8 mouse cellular contexts compared by ENCODE assay signal in the genomic region with DNA sequence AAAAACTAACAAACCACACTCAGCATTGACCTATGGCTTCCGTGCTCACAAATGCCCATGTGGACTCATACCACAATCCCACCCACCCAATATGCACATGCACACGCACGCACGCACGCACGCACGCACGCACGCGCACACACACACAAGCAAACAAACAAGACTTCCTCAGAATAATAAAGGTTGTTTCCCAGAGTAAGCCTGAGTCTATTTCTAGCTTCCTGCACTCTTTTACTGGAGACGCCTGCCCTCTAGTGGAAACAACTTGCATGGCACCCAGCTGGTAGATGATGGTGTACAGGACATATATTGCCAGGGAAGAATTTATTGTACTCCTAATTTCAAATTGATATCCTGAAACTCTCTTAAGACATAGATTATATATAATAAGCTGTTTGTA. TPM values are rescaled to one million over a fixed set of nuclear protein-coding genes. Genes with fewer than 3 reads are reported as not detected.
DNase-seq lines count a peak whose midpoint lies in the region; ATAC-seq and TF ChIP-seq lines count a peak whose summit lies in the region.

No protein-coding gene starts in this region.

- H3K4me2 ChIP-seq in CH12.LX (ENCODE audit: insufficient read depth, low read depth, poor library complexity, severe bottlenecking), result peak overlapping the region; percentile 34
- H3K4me2 ChIP-seq in heart, embryonic 16.5 days (ENCODE audit: low read depth, low read length), result peak overlapping the region; percentile 13; the same call in 1 of the 2 replicates
- H3K4me2 ChIP-seq in liver, embryonic 13.5 days, result no peak overlapping the region
- no peak overlapping the region for H3K4me2 ChIP-seq in neural tube, embryonic 11.5 days (ENCODE audit: low read depth)

- peak; percentile 94 for TF ChIP-seq RAD21 in CH12.LX (IDR thresholded peaks at IDR 0.05; ENCODE audit: low read depth, low read length)

- 24% methylated on average over 11 of the region's 11 CpGs for WGBS in heart, embryonic 16.5 days
- WGBS in liver, embryonic 13.5 days (ENCODE audit: insufficient replicate concordance), result 16% methylated on average over 11 of the region's 11 CpGs
- 24% methylated on average over 11 of the region's 11 CpGs for WGBS in neural tube, embryonic 11.5 days

- TF ChIP-seq POLR2A in CH12.LX (IDR thresholded peaks at IDR 0.05; ENCODE audit: low read depth, low read length), result no peak
- TF ChIP-seq POLR2A in brain, embryonic 14.5 days (IDR thresholded peaks at IDR 0.05; ENCODE audit: borderline replicate concordance, extremely low read depth, insufficient read depth, insufficient read length, poor library complexity, severe bottlenecking), result no peak

- peak overlapping the region in 1 of 3 experiments; percentile 19 for H3K4me3 ChIP-seq in CH12.LX (replicated peaks in 1 of 3; ENCODE audit: low read depth in 2 of 3, low read length in 2 of 3, poor library complexity in 1 of 3)
- no peak overlapping the region for H3K4me3 ChIP-seq in heart, embryonic 16.5 days (ENCODE audit: low read length)
- no peak overlapping the region for H3K4me3 ChIP-seq in liver, embryonic 13.5 days (replicated peaks)
- H3K4me3 ChIP-seq in neural tube, embryonic 11.5 days (ENCODE audit: low read depth, low read length), result no peak overlapping the region

- peak; percentile 81 for DNase-seq in CH12.LX (ENCODE audit: extremely low read depth)
- peak; percentile 87 for DNase-seq in brain, embryonic 14.5 days (ENCODE audit: low read depth)
- peak; percentile 24 for DNase-seq in fibroblast of lung, adult 2 months (ENCODE audit: low read depth)
- peak; percentile 51 to 79 for DNase-seq in kidney, postnatal 25 days
- peak; percentile 13 for DNase-seq in liver, embryonic 13.5 days
- DNase-seq in neural tube, embryonic 11.5 days (ENCODE audit: low spot score), result peak; percentile 78
- DNase-seq in telencephalon, adult 2 months (ENCODE audit: low read depth, low spot score), result peak; percentile 29

- no peaks in the 10 kb centered on the region for H3K9me3 ChIP-seq in CH12.LX (replicated peaks; ENCODE audit: low read length)
- H3K9me3 ChIP-seq in heart, embryonic 16.5 days (replicated peaks; ENCODE audit: control insufficient read depth, low read length), result no peaks in the 10 kb centered on the region
- H3K9me3 ChIP-seq in liver, embryonic 13.5 days (replicated peaks), result no peaks in the 10 kb centered on the region
- no peaks in the 10 kb centered on the region for H3K9me3 ChIP-seq in neural tube, embryonic 11.5 days (ENCODE audit: control insufficient read depth, low read length)

- no peaks in the 10 kb centered on the region for H3K36me3 ChIP-seq in CH12.LX (replicated peaks in 1 of 2; ENCODE audit: control insufficient read depth in 1 of 2, insufficient read depth in 1 of 2, low read length in 1 of 2)
- no peaks in the 10 kb centered on the region for H3K36me3 ChIP-seq in heart, embryonic 16.5 days (ENCODE audit: control insufficient read depth, insufficient read depth)
- no peaks in the 10 kb centered on the region for H3K36me3 ChIP-seq in liver, embryonic 13.5 days
- H3K36me3 ChIP-seq in neural tube, embryonic 11.5 days (ENCODE audit: control insufficient read depth, insufficient read depth, low read length), result no peaks in the 10 kb centered on the region

- no peak for TF ChIP-seq EP300 in CH12.LX (IDR thresholded peaks at IDR 0.05; ENCODE audit: low read length)

- in situ Hi-C loops in CH12.LX (cut with MboI; ENCODE audit: low pct_ligation_motif_present, low pct_unique_long_range_greater_than_20kb, low sequenced_read_pairs), result loop anchor here (5.0 to 10.0 kb wide), 2 partner anchors 113 to 469 kb away; partner anchors contain the start of gene Serpinb8

- no peak for ATAC-seq in heart, embryonic 16.5 days (replicated peaks; ENCODE audit: extremely low read depth, insufficient read depth, low FRiP score)
- peak; percentile 29; the same call in 1 of the 2 replicates for ATAC-seq in liver, embryonic 13.5 days (ENCODE audit: low read depth)
- ATAC-seq in neural tube, embryonic 11.5 days (ENCODE audit: insufficient read depth, low FRiP score, low TSS enrichment), result peak; percentile 74

- TF ChIP-seq CTCF in CH12.LX (conservative IDR thresholded peaks at IDR 0.05 in 1 of 2, IDR thresholded peaks at IDR 0.05 in 1 of 2; ENCODE audit: low read depth in 2 of 2, low read length in 2 of 2), result peak; percentile 67 to 94
- TF ChIP-seq CTCF in brain, embryonic 14.5 days (IDR thresholded peaks at IDR 0.05; ENCODE audit: borderline replicate concordance, extremely low read depth, insufficient read depth, insufficient read length), result peak; percentile 88

- no peak overlapping the region for H3K27ac ChIP-seq in CH12.LX (ENCODE audit: insufficient read depth, low read depth)
- H3K27ac ChIP-seq in heart, embryonic 16.5 days (ENCODE audit: low read length), result no peak overlapping the region
- no peak overlapping the region for H3K27ac ChIP-seq in liver, embryonic 13.5 days
- no peak overlapping the region for H3K27ac ChIP-seq in neural tube, embryonic 11.5 days (ENCODE audit: low read depth, low read length)

- H3K4me1 ChIP-seq in CH12.LX (ENCODE audit: control insufficient read depth in 1 of 2, insufficient read depth in 2 of 2), result no peaks in the 10 kb centered on the region
- no peaks in the 10 kb centered on the region for H3K4me1 ChIP-seq in heart, embryonic 16.5 days (ENCODE audit: control insufficient read depth, insufficient read depth, low read length)
- no peaks in the 10 kb centered on the region for H3K4me1 ChIP-seq in liver, embryonic 13.5 days (replicated peaks)
- no peaks in the 10 kb centered on the region for H3K4me1 ChIP-seq in neural tube, embryonic 11.5 days (ENCODE audit: control insufficient read depth, insufficient read depth, low read length)

- dilution Hi-C loops in CH12.LX (cut with MboI; ENCODE audit: extremely low pct_ligation_motif_present, extremely low pct_unique_long_range_greater_than_20kb, low sequenced_read_pairs), result no loop called here

- no peak overlapping the region for H3K9ac ChIP-seq in CH12.LX (ENCODE audit: insufficient read depth, low read depth)
- H3K9ac ChIP-seq in heart, embryonic 16.5 days (ENCODE audit: low read length), result no peak overlapping the region
- no peak overlapping the region for H3K9ac ChIP-seq in liver, embryonic 13.5 days
- no peak overlapping the region for H3K9ac ChIP-seq in neural tube, embryonic 11.5 days (ENCODE audit: low read length)

- H3K27me3 ChIP-seq in CH12.LX (replicated peaks), result no peaks in the 10 kb centered on the region
- H3K27me3 ChIP-seq in heart, embryonic 16.5 days (ENCODE audit: control insufficient read depth, insufficient read depth, low read length), result no peaks in the 10 kb centered on the region
- no peaks in the 10 kb centered on the region for H3K27me3 ChIP-seq in liver, embryonic 13.5 days
- no peaks in the 10 kb centered on the region for H3K27me3 ChIP-seq in neural tube, embryonic 11.5 days (ENCODE audit: control insufficient read depth, insufficient read depth, low read length)

- no peaks in the 10 kb centered on the region for H3K79me2 ChIP-seq in CH12.LX (replicated peaks; ENCODE audit: control insufficient read depth, extremely low read depth, insufficient read depth, poor library complexity, severe bottlenecking)

TF ChIP-seq in CH12.LX, 34 proteins besides CTCF, POLR2A, EP300 and RAD21:
- peak; percentile 86 for TF ChIP-seq ZC3H11A (IDR thresholded peaks at IDR 0.05; ENCODE audit: low read depth, low read length)
- no peak for TF ChIP-seq SIN3A (IDR thresholded peaks at IDR 0.05; ENCODE audit: low read length)
- 0 out of 2 replicates have a peak, but pooled peaks have one; percentile 39 for TF ChIP-seq IRF4 (IDR thresholded peaks at IDR 0.05; ENCODE audit: low read depth, low read length)
- peak; percentile 81 for TF ChIP-seq BHLHE40 (IDR thresholded peaks at IDR 0.05; ENCODE audit: low read depth, low read length)
- no peak for TF ChIP-seq MAFK (IDR thresholded peaks at IDR 0.05; ENCODE audit: insufficient replicate concordance, low read length)
- TF ChIP-seq TBP (conservative IDR thresholded peaks at IDR 0.05; ENCODE audit: low read depth, low read length), result no peak
- TF ChIP-seq NRF1 (IDR thresholded peaks at IDR 0.05; ENCODE audit: low read depth, low read length), result peak; percentile 68
- 0 out of 2 replicates have a peak, but pooled peaks have one; percentile 24 for TF ChIP-seq ELF1 (IDR thresholded peaks at IDR 0.05; ENCODE audit: low read depth, low read length)
- no peak for TF ChIP-seq POLR2AphosphoS2 (IDR thresholded peaks at IDR 0.05; ENCODE audit: low read depth, low read length)
- TF ChIP-seq ZMIZ1 (IDR thresholded peaks at IDR 0.05; ENCODE audit: low read depth, low read length), result no peak
- TF ChIP-seq TCF12 (IDR thresholded peaks at IDR 0.05; ENCODE audit: low read depth, low read length), result no peak
- TF ChIP-seq MEF2A (IDR thresholded peaks at IDR 0.05; ENCODE audit: borderline replicate concordance, low read depth, low read length), result peak; percentile 86
- TF ChIP-seq PAX5 (IDR thresholded peaks at IDR 0.05; ENCODE audit: low read length), result no peak
- peak; percentile 95 for TF ChIP-seq SMC3 (IDR thresholded peaks at IDR 0.05; ENCODE audit: low read depth, low read length)
- no peak for TF ChIP-seq ZKSCAN1 (IDR thresholded peaks at IDR 0.05; ENCODE audit: borderline replicate concordance, low read depth, low read length)
- TF ChIP-seq JUN (IDR thresholded peaks at IDR 0.05; ENCODE audit: insufficient read depth, low read depth, low read length), result no peak

RNA-seq across cellular contexts. Expression of gene Serpinb2, which starts 29.8 kb away (rescaled TPM):
- total RNA-seq in CH12.LX (2012; rRNA removed) (not detected in 2 replicates), CH12.LX (2014; rRNA removed) (not detected in 2 replicates)
- polyA plus RNA-seq in CH12.LX (2012; ENCODE audit: insufficient read length, low read depth), result not detected in 2 replicates
- polyA plus RNA-seq in brain, embryonic 14.5 days (2012; rRNA removed), result 0.16 and 0.40 TPM in 2 replicates
- polyA plus RNA-seq in heart, embryonic 16.5 days (2015; fragmentation: Nextera tagmentation; extraction: Ambion mirVana), result 0.07 and 0.46 TPM in 2 replicates
- polyA plus RNA-seq in liver, embryonic 13.5 days (2015; fragmentation: Nextera tagmentation; extraction: Ambion mirVana), result 4.0 and 4.6 TPM in 2 replicates
- 0.11 and 0.64 TPM in 2 replicates for polyA plus RNA-seq in neural tube, embryonic 11.5 days (2014; fragmentation: Nextera tagmentation; extraction: Ambion mirVana)

Comparison
In these comparisons a context has a peak if more than half of its experiments do, and no peak if none do; other contexts are left out.
1. DNase-seq: peak in every context shown above with its lines; median percentile 87 in brain, embryonic 14.5 days; 81 in CH12.LX; 78 in neural tube, embryonic 11.5 days; 65 in kidney, postnatal 25 days; 29 in telencephalon, adult 2 months; 24 in fibroblast of lung, adult 2 months; 13 in liver, embryonic 13.5 days.
2. H3K4me2 ChIP-seq: peak in CH12.LX (single experiment) and heart, embryonic 16.5 days (single experiment); none in liver, embryonic 13.5 days (single experiment) and neural tube, embryonic 11.5 days (single experiment).